Mouse (Mus musculus) CD8-positive naive resting alpha-beta T cell, adult 2 months (primary cell): Measurements from ENCODE around the gene Majin.

ENCODE experiments used
- DNase-seq, 2 experiments: peaks; one replicate each; pipeline ENCODE4 v3.0.0; 2022; ENCODE audit warnings: low read depth in 2 of 2, low spot score in 2 of 2

Majin gene

DNA sequence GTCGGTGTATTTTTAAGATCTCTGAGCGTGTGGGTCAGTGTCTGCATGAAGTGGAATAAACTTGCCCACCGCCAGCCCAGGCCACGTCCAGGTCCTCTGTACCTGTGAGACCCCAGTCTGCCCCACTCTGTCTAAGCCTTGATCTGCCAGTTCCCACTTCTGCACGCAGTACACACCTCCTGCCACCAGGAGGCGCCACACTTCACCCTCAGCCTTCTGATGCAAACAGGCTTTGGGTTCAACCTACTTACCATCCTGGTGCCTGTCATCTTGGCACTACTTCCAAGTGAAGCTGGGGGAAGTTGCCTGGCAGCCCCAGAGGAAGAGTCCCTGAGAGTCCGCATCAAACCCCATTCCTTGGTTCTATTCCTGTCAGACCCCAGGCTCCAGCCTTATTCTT lies 78.0 kb downstream of the Majin start:
- DNase-seq = peak; percentile 81 to 83

- no peak for DNase-seq
Observed at GRCm38 (mm10) chr19:6262839-6263433, 78.7 kb downstream of the Majin start.

DNA sequence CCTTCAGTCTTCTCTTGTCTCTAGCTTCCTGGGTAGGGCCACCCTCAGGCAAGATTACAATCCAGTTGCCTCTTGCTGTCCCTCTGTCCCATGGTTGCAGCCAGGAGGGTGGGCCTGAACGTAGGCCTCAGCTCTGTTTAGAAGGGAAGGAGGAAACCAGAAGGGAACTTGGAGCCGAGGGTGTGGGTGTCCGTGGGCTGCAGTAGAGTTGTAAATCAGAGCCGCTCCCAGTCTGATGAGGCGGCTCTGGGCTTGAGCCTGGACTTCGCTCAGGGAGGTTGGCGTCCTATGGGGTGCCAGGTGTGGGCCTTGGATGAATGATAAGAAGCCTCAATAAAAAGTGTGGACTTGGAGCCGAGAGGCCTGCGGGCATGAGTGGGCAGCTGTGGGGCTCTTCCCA lies 80.0 kb downstream of the Majin start:
- no peak for DNase-seq

DNA sequence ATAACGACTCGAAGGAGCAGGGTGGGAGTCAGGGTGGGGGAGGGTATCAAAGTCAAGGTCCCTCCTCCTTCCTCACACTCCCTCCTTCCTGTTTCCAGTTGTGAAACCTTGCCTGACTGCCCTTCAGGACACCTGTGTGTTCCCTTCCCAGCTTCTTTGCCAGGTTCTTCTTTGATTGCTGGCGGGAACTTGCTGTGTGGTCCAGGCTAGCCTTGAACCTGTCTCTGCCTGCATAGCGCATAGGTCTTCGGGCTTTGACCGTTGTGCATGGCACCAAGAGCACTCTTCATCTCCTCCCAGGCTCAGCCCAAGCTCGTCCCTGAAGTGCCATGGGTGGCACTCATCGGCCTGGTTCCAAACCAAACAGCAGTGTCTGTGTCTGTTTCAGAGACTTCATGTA lies 80.8 kb downstream of the Majin start:
- no peak for DNase-seq

DNA sequence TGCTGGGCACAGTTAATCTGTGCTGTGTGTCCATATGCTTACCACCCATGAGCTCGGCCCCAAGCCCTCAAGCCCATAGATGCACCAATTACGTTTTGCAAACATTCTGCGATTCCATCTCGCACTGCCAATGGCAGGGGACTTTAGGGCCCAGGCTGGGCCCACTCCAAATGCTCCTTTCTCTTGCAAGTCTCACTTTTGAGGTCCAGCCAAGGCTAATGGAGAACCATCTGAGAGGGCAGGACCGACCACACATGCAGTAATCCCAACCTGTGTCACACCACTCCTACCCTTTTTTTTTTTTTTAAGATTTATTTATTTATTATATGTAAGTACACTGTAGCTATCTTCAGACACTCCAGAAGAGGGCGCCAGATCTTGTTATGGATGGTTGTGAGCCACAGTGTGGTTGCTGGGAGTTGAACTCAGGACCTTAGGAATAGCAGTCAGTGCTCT lies 81.6 kb downstream of the Majin start:
- no peak for DNase-seq

DNA sequence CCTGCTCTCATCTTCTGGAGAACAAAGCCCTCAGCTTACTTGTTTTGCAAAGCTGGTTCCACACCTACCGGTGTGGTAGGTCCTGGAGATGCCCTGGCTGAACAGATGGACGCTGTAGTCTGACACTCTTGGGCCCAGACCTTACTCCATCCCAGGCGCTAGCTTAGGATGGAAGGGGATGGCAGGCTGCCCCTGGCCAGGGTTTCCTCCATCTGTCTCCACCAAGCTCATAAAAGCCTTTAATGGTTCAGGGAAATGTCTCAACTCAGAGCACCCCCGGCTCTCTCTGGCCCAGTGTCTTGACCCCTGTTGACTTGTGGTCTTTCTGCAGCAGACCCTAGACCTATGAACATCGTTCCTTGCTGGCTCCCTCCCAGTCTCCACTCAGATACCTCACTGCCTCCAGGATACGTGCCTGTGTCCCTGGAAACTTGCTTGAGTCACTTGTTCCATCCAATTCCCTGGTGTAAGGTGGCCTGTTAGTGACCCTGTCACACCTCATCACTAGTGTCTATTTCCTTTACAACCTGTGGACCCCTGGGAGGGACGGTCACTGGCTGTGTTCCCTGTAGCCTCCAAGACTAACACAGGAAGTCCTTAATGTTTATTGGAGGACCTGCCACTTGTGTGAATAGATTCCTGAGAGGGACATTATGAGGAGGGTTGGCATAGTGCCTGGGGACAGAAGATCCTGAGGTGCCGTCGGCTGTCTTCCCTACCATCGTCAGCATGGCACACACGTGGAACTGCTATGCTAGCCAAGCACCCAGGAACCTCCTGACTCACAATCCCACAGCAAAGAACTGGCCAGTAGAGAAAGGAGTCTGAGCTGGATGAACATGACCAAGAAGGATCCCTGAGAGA lies 83.3 kb downstream of the Majin start:
- DNase-seq = no peak

DNA sequence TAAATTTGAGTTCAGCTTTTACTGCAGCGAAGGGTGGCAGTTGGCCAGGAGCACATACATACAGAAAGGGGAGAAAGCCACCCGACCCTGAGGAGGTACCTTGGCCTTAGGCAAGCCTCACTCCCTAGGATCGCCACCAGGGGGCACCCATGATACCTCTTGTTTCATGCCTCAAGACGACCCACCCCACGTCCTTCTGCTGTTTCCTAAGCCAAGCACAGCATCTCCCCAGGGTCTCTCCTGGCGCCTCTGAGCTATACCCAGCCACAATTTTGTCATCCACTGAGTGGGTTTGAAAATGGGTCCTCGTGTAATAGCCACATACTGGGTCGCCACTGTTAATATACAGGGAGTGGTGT lies 84.0 kb downstream of the Majin start:
- DNase-seq = peak; percentile 88 to 91

DNA sequence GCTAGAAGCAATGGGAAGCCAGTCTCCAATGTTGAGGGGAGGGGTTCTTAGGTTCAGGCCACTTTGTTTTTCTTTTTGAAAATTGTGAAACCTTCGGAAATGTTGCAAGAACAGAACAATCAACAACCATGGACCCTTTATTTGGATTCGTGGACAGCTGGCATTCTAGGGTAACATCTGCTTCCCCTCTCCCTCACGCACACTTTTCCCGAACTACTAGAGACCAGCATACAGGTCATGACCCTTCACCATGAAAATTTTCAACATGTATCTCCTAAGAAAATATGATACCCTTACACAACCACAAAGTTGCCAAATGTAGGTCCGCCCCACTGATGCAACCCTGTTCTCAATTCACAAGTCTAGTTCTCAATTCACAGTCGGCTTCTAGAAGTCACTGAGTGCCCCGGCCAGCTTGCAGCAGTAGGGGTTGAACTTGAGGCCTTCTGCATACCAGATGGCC lies 84.5 kb downstream of the Majin start:
- no peak for DNase-seq

DNA sequence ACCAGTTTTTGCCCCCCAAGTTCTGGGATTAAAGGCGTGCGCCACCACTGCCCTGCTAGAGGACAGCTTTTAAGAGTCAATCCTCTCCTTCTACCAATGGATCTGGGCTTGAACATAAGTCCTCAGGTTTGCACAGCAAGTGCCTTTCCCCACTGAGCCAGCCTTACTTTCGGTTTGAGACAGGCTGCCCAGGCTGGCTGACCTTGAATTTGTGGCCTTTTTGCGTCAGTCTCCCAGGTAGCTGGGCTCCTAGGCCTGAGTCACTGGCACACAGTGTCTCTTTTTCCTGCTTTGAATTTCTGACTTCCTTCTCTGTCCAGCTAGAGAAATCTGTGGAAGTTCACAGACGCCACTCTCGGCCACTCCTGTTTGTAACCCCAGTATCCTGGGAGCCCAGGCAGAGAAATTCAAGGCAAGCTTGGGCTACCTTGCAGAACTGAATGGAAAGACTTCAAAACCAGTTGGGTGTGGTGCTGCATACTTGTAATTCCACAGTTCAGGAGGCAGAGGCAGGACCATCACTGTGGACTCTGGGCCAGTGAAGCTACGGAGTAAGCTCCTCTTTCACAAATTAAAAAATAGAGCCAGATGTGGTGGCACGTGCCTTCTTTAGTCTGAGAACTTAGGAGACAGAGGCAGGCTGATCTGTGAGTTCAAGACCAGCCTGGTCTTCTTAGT lies 85.7 kb downstream of the Majin start:
- no peak for DNase-seq

DNA sequence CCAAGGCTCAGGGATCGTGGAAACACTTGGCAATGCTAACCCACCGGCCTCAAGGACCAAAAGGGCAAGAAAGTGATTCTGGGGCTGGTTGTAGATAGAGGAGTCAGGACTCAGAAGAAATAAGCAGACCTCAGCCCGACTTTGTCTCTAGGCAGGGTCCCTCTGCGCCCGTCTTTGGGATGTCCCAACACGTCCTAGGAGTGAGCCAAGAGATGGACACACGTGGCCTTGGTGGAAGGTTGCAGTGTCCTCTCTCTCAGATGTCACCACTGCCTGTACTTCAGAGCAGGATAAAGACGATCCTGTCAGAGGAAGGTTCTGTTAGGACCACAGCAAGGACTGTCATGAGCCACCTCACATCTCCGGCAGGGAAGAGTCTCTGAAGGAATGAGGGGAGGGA lies 86.5 kb downstream of the Majin start:
- DNase-seq = no peak

- DNase-seq = no peak
Observed at GRCm38 (mm10) chr19:6271206-6271605, 87.0 kb downstream of the Majin start.

- no peak for DNase-seq
Observed at GRCm38 (mm10) chr19:6272053-6272452, 87.9 kb downstream of the Majin start.

DNA sequence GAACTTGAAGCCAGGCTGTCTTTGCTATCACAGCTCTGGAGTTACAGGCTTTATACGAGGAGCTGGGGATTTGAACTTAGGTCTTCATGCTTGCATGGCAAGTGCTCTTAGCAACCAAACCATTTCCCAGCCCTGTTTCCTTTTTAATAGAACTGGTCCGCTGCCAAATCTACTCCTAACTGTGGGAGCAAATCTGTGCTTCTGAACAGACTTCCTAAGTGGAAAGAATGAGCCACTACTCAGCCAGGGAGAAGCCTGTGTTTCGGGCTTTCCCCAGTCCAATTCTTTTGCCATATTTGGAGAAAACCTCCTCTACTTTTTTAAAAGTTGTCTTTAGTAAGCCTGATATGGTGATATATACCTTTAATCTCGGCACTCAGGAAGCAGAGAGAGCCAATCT lies 88.5 kb downstream of the Majin start:
- DNase-seq = no peak

DNA sequence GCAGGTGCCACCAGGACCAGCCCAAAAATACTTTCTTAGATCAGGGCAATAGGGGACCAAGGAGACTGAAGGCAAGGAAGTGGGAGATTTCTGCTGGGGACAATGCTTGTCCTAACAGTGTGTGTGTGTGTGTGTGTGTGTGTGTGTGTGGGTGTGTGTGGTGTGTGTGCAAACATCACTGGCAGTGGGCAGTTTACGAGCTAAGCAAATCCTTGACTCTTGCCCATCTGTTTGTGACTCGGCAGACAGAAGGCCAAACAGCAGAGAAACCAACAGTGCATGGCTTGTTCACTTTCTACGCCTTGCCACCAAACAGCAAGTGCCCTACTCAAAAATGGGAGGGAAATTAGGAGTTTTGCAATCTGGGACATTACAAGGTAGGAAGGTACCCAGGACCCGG lies 89.4 kb downstream of the Majin start:
- DNase-seq = no peak
